Mouse (Mus musculus) telencephalon, adult 2 months (tissue): ENCODE measurements around the gene Eipr1.
"Not testable (repeated sequence)": the region's sequence is repeated elsewhere in the genome, so short reads cannot be mapped to it uniquely, and the experiment has no call there.

Experiments
- DNase-seq: peaks from one replicate; pipeline ENCODE4 v3.0.0-alpha.2; 2011; ENCODE audit warnings: low read depth, low spot score

Gene Eipr1

GRCm38 (mm10) chr12:28880471-28880870 lies 128.9 kb downstream of the Eipr1 start:
- DNase-seq: no peak

- no peak for DNase-seq
Observed at GRCm38 (mm10) chr12:28887712-28888111, 136.1 kb downstream of the Eipr1 start.

- DNase-seq: peak; percentile 43
Observed at GRCm38 (mm10) chr12:28889068-28889674, 137.6 kb downstream of the Eipr1 start.

GRCm38 (mm10) chr12:28891523-28891922 lies 139.9 kb downstream of the Eipr1 start:
- peak; percentile 46 for DNase-seq

GRCm38 (mm10) chr12:28896577-28896976 lies 145.0 kb downstream of the Eipr1 start:
- peak; percentile 64 for DNase-seq

- DNase-seq: no peak
Observed at GRCm38 (mm10) chr12:28898307-28898706, 146.7 kb downstream of the Eipr1 start.

- no peak for DNase-seq
Observed at GRCm38 (mm10) chr12:28899696-28900095, 148.1 kb downstream of the Eipr1 start.

GRCm38 (mm10) chr12:28900341-28900740 lies 148.7 kb downstream of the Eipr1 start:
- no peak for DNase-seq

- no peak for DNase-seq
Observed at GRCm38 (mm10) chr12:28902132-28902531, 150.5 kb downstream of the Eipr1 start.

- DNase-seq: no peak
Observed at GRCm38 (mm10) chr12:28903082-28903481, 151.5 kb downstream of the Eipr1 start.

- DNase-seq: no peak
Observed at GRCm38 (mm10) chr12:28905486-28905885, 153.9 kb downstream of the Eipr1 start.

- no peak for DNase-seq
Observed at GRCm38 (mm10) chr12:28906016-28906415, 154.4 kb downstream of the Eipr1 start.

GRCm38 (mm10) chr12:28906809-28907297 lies 155.2 kb downstream of the Eipr1 start:
- no peak for DNase-seq

GRCm38 (mm10) chr12:28907814-28908213 lies 156.2 kb downstream of the Eipr1 start:
- no peak for DNase-seq

- no peak for DNase-seq
Observed at GRCm38 (mm10) chr12:28909851-28910250, 158.2 kb downstream of the Eipr1 start.

GRCm38 (mm10) chr12:28910568-28910967 lies 159.0 kb downstream of the Eipr1 start:
- DNase-seq: no peak

- DNase-seq: no peak
Observed at GRCm38 (mm10) chr12:28912351-28912936, 160.8 kb downstream of the Eipr1 start.

GRCm38 (mm10) chr12:28913099-28913498 lies 161.5 kb downstream of the Eipr1 start:
- DNase-seq: no peak

- DNase-seq: not testable (repeated sequence)
Observed at GRCm38 (mm10) chr12:28914056-28914455, 162.5 kb downstream of the Eipr1 start.
